Mouse (Mus musculus): ENCODE data around the gene Wdr20rt.
"Not testable (repeated sequence)": the region's sequence is repeated elsewhere in the genome, so short reads cannot be mapped to it uniquely, and the experiment has no call there.

Wdr20rt gene

DNA sequence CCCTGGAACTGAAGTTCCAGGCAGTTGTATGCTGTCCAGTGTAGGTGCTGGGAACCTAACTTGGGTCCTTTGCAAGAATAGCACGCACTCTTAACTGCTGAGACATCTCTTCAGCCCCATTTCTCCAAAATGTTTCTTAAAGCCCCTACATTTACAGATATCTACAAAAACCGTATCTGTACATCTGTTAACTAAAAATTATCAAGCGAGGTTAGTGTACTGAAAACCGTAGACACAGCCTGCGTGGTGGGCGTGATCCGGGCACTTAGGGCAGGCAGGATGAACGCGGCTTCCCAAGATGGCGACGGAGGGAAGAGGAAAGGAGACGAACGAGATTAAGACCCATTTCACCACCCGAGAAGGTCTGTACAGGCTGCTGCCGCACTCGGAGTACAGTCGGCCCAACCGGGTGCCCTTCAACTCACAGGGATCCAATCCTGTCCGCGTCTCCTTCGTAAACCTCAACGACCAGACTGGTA lies at the start of gene Wdr20rt:
Gene Wdr20rt, plus strand, starts transcription at position 51 of the 479 bp plus-strand sequence.
- DNase-seq, result no peak

DNA sequence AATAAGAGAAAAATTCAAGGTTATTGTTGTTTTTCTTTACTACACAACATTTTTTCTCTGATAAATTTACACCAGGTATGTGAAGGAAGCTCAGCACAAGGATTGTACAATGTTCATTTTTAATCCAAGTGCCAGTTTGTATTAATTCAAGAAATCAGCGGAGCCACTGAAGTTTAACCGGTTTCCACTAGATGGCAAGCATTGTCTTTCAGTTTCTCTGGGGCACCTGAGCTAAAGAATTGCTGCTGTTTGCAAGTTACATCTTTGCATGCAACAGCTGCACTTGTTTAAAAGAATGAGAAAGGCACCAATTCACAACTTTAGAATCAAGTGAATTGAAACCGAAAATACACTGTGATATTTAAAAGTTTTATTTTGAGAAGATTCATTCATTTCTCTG lies 38.0 kb upstream of the Wdr20rt start:
- DNase-seq, result peak; percentile 12

DNA sequence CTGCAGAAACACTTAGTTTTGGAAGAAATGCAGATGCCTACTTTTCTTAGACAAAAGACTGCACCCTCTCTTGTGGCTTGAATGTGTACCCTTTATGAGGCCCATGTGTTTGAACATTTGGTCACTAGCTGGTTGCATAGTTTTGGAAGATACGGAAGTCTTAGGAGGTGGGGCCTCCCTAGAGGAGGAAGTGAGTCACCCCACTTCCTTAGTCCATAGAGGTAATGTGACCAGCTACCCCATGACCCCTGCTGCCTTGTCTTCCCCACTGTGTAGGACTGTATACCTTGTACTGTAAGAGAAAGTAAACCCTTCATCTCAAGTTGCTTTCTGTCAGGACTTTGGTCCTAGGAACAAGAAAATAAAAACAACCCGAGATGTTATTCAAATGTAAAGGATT lies 36.1 kb upstream of the Wdr20rt start:
- DNase-seq, result no peak

DNA sequence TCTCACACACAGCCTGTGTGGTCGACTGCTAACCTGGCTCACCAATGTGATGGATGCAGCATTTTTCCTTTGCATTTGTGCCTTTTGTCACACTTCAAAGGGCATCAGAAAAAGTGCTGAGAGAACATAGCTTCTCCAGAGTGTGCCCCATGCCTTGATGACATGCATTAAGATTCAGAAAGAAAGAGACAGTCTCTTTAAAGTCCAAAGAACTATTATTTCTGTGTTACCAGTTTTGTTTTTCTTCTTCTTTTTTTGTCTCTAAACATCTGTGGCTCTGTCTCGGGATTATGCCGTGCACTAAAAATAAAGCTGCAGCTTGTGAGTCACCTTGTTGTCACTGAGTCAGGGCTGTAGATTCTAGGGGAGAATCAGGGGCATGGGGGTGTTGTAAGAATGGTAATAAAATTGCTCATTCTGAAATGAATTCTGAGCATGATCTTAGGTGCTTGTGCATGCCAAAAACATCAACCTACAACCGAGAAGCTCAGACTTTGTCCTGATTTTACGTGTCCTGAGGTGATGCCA lies 31.2 kb upstream of the Wdr20rt start:
- no peak for DNase-seq

DNA sequence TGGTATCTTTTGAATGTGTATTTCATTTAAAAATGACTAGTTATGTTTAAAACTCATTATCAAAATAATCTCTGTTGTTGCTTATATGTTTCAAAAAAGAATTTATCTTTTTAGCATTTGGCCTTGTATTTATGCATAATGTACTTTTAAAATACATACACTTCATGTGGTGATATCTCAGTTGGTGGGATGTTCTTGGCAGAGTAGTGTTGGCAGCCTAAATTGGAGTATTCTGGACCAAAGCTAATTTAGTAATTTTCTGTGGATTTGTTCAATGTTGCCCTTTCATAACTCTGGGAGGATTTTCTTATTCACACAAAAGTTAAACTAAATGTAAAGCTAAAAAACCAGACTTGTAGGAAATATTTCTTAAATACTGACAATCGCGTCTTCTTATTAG lies 23.5 kb upstream of the Wdr20rt start:
- DNase-seq, result no peak

DNA sequence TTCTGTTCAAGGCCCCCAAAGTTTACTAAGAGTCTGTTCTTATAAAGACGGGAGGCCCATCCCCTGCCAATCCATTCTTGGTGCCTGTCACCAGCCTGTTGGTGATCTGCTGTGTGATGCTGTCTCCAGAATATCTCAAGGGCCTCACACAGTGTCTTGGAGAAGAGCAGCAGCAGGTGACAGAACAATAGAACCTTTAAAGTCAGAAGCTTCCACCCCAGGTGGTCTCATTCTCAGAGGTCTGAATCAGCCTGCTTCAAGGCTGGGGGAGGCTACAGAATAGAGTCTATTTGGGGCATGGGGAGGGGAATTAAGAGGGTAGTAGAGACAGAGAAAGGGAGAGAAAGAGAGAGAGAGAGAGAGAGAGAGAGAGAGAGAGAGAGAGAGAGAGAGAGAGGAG lies 18.9 kb upstream of the Wdr20rt start:
- DNase-seq, result no peak

DNA sequence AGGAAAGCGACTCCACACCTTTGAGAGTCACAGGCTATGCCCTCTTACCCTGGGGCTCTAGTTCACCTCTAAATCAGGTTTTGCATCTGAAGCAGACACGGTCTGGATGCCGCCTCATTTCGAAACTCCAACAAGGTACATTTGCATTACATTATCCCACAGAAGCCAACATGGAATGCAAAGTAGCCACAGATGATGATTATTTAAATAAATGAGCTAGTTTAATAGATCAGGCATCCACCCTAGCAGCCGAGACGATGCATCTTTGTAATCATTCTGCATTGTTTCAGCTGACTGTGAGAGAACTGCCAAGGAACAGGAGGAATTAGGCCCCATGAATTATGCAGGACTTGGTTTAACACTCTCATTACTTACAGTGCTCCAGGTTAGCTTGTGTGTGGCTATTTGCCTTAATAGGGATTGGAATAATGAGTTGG lies 8.9 kb upstream of the Wdr20rt start:
- DNase-seq, result peak; percentile 6

DNA sequence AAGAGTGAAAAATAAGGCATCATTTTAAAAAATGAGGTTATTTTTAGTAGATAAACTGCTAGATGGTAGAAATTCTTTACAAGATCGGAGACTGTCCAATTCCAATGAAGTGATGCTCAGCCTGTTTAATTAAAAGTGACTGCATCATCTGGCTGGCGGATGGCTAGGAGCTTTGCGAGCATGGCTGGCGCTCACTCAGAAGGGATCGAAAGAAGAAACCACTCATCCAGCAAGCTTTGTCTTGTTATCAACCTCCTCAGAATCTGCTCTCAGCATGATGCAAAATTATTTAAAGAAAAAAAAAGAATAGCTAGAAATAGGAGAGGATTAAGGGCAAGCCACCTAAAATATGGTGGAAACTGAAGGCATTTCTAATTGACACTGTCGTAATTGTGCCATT lies 3.3 kb downstream of the Wdr20rt start:
- DNase-seq, result no peak

DNA sequence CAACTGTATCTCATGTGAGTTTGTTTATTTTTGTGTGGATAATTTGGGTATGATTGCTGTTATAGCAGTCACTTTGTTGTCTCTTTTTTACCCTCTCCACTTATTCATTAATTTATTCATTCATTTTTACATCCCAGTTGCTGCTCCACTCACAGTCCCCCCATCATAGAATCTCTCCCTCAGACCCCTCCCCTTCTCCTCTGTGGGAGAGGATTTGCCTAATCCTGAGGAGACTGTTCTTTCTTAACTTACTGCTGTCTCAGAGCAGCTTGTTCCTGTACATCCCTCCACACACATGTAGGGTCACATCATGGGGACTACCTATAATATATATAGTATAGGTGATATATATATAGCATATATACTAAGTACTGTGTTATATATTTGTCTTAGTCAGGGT lies 3.7 kb downstream of the Wdr20rt start:
- DNase-seq, result no peak

DNA sequence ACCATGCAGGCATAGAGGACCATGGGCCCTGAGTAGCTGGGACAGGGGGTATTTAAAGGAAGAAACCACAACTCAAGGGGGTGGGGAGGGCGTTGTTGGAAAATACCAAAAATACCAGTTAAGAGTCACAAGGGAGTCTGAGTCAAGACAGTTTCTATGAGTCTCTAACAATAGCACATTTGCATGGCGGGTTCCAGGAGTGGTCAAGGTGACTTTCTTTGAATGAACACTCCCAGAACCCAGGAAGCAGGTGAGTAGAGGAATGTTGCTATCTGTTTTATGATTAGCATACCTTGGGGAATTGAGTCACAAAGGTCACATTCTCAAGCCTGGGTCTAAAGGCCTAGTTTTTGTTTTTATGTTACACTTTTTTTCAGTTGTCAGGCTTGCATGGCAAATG lies 7.5 kb downstream of the Wdr20rt start:
- not testable (repeated sequence) for DNase-seq

DNA sequence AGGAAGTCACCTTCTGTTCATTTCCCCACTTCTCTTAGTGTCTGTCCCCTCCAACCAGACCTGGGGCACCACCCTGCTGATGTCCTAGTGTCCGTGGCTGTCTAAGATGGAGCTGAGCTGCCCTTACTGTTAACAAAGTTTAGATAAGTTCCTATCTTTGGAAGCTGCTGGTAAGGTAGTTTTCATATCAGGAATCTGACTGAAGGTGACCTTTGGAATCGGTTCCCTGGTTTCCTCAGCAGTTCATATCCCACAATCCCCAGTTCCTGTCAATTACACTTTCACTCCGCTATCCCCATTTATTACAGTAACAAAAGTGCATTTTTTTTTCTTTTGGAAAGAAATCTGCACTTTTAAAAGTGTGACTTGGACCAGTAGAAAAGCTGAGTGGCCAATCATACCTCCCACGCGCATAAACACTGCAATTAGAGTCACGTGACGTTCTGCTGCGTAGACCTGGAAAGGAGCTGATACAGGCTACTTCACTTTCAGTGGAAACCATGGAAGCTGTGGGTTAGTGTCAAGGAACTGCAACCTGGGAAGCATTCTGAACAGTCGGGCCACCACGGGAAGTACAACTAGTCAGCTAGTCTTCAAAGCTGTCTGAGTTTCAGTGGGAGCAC lies 24.9 kb downstream of the Wdr20rt start:
- DNase-seq, result no peak

DNA sequence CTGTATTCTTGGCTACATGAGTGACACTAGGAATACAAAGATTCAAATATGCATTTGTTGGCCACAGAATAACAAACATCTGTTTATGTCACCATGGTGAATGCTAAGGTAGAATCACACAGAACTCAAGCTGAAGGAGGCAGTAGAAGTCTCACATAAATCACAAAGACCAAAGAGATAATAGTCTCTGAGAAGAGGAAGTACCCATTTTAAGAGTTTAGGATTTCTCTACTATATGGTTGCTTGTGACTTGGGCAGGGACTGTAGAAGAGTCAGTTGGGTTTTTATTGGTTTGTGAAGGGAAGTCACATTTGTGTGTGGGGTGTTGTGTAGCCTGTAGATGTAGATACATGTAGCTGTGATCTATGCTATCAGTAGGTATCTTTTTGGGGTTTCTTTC lies 31.6 kb downstream of the Wdr20rt start:
- no peak for DNase-seq

DNA sequence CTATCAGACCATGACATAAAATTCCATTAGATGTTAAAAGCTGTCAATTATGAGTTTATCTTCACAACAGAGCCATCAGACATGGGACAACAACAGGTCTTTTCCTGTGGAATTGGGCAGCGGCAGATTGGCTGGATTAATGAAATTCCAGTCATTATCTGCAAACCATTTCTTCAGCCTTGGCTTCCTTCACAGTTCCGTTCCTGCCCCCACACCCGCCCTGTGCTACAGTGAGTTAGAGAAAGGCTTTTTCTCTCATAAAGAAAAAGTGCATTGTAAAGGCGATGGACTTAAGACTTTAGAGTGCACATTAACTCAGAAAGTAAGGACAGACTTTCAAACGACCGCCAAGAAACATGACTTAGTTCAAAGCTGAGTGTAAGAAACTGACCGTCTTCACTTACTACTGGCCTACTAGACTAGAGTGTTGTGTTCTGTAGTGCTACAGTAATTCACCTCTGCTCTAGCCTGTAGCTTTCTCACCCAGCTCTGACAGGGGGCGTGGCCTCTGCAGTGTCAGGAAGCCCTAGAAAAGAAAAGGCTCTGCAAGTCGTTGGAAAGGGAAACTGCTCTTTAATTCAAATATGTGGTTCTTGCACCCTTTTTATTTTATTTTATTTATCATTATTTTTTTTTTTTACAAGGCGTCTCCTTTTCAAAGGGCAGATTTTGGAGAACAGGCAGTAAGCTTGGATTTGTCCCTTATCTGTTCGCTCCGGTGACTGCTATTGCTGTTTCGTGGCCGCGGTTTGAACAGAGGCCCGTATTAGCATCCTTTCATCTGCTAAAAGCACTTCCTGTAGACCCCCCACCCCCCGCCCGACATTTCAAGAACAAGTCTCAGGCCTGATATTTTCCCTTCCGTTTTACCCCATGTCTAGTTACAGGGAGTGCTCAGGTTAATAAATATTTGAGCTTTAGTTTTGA lies 33.2 kb downstream of the Wdr20rt start:
- DNase-seq, result peak; percentile 47

DNA sequence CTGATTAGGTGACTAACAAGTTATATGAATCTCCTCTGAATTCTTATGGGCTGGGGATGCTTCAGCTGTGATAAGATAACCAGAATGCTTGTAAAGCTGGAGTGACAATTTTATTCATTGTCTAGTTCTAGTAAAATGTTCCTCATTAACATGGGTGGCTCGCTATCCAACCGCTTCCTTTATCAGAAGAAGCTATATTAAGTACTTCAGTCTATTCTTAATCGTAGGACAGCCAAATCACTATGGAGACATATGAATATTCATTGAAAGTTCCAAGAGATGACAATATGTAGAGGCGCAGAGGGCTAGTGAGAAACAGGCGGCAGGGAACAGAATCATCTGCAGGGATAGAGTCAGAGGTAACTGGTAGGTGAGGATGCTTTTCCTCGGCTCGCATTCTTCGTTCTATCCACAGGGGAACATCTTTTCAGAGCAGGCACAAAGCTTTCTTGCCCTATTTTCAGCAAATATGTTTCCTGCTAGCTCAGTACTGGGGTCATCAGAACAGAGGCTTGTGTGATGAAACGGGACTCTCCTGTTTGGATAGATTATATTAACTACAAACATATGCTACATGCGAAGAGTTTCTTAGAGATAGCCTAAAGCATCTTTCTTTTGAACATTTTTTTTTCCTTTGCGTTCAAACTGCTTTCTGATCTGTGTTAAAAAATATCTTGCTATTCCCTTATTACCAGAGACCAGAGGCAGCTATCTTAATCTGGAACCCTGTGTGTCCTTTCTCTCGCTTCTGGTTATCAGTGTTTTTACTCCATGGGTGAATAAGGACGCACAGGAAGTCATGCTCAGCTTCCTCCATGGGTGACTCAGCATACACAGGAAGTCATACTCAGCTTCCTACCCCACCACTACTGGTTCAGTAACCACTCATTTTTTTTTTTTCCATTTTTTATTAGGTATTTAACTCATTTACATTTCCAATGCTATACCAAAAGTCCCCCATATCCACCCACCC lies 34.1 kb downstream of the Wdr20rt start:
- DNase-seq, result no peak

DNA sequence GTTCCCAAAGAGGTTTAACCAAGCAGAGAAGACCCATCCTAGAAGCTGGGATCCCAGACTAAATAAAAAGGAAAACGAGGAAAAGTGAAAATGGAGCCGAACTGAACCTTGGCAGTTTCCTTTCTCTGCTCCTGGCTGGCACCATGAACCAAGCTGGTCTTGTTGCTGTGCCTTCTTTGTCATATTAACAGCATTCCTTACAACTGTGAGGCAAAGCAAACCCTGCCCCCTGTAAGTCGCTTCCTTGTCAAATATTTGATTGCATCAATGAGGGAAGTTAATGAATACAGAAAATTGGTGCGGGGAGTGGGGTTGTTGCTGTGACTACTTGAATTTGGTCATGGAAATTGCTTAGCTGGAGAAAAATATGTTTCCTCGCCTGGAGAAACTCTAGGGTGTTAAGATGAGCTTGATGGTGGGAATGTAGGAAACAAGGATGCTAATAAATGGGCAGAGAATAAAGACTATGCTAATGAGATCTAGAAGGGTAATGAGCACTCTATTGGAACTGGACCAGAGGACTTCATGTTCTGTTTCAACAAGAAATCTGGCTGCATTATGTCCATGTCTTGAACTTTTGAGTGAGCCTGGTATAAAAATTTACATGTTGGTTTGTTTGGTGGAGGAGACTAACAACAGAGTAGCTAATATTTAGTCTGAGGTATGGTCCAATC lies 43.1 kb downstream of the Wdr20rt start:
- no peak for DNase-seq

DNA sequence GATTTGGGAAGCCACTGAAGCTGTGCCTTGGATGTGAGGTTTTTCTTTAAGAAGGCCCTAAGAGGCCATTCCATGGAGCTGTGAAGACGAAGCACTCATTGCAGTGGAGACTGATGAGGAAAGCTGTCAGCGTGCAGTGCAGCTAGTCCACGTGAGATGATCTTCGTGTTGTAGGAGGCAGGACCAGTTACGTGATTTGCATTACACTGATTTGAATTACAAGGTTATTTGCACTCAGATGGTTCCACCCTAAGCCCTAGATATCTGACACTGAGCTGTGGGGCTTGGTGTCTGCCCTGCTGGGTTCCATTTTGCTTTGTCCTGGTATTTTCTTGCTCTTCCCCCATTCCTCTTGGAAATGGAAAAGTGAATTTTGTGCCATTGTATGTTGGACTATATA lies 44.1 kb downstream of the Wdr20rt start:
- no peak for DNase-seq

DNA sequence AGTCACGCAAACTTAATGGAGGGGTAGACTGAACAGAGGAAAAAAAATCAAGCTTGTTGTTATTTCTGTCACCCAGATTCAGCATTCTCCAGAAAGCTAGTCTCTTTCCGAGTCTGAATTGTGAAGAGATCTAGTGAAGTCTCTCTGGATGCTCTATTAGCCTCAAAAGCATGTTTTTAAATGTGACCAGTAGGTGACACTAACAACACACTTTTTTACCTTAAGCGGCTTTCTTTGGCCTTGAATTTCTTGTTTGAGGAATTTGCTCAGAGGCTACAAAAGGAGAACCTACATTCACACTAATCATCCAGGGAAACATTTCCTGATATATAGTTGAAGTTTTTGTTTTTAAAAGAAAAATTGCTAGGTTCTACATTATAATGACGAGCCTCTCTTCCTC lies 48.5 kb downstream of the Wdr20rt start:
- no peak for DNase-seq
